Mouse (Mus musculus): ENCODE data around the gene Fcrla. TPM values are rescaled to one million over a fixed set of nuclear protein-coding genes. Genes with fewer than 3 reads are reported as not detected.
A peak's percentile ranks its signal among the peaks of the same experiment; 100 is the strongest.

The Fcrla gene
- polyA plus RNA-seq, 3 experiments from 2014 or later = 1.2 to 2.1 TPM; not detected in 1

DNA sequence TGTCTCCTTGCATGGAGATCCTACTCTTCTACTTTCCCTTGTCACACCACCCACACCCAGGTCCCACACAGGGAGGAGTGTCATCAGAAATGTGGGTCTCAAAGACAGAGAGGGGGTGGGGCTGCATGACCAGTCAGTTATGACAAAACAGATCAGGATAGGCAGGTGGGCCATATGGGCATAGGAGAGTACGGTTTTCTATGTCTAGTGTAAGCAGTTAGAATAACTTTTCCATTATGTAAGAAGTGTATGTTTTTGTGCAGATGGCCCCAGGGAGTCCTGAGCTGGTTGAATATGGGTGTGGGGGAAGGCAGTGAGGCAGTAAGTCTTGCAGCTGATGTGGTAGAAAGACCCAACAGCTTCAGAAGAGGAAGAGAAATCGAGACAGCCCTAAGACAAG is 1.1 kb upstream of the Fcrla start:
- ATAC-seq = no peak

DNA sequence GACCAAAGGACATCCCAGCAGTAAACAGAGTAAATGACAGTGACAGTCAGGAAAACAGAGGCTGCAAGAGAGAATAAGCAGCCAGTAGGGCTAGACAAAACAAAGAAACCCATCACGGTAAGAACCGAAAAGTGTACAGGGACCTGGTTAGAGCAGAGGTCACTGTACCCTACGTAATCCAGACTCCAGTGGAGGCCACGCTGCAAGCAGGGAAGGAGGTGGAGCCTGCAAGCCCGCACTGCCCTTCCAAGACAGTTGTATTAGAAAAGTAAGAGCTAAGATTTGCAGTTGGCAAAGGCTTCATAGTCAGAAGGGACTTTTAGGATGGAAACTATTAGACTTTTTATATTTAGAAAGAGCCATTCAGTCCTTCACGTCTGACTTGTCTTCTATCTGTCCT is 442 bp downstream of the Fcrla start:
- ATAC-seq = no peak

DNA sequence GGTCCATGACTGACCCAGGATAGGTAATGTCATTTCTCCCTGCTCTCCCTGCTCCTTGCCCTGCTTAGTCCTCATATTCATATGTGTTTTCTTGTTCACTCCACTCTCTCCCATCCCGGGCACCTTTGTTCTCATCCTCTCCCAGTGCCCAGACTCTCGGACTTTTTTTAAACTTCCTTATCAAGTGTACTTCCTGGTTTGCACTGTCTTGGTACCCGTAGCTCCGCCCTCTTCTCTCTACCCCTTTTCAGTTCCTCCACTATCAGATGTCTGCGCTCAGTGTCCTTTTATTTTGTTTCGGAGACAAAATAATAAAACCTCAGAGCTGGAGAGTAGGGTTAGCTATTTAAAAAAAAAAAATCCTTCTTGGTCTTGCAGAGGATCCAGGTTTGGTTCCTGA is 2.9 kb downstream of the Fcrla start:
- peak; percentile 48 for ATAC-seq

GRCm38 (mm10) chr1:170919308-170919707 is 8.1 kb downstream of the Fcrla start:
- no peak for ATAC-seq

DNA sequence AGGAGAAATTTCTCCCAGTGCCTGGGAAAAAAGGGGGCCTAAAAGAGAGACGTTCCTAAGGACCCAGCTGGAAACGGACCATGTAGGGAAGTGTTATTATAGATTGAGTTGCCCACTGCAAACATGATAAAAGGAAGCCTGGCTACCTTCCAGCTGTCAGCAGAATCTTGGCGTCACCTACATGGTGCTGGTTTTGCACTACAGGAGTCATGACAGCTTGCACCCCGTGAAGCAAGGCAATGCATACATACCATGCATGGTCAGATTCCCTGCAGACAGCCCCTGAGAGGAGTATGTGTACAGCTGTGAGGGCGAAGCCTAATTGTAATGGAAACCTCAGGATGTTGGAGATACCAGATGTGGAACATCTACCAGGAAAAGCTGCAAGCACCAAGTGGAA is 11.7 kb downstream of the Fcrla start:
- no peak for ATAC-seq

DNA sequence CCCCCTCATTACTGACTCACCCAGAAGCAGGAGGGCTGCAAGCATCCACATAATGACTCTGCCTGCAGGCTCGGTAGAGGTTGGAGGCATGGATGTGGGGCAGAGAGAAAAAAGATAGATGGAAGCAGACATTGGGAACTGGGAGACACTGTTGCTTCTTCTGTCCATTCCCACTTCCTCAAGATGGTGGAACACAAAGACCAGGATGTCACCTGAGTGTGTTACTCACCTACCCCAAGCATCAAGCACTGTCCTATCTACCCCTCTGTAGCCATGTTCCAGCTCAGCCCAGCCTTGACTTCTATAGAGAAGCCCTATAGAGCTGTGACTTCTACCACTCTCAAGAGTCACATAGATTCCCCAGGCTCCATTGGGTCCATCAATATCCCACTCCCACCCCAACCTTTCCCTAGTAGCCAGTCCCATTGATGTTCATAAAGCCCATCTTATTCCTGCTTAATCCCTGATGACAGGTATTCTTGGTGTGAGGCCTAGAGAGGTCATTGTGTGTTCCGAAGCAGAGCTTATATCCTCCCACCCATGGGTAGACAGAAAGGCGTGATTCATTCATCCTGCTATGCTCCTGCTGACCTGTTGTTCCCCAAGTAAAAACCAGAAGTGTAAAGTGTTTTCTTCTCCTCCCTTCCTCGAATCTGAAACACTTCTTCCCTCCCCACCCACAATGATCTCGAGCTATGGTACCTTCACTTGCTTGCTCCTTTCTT is 14.3 kb downstream of the Fcrla start, which contains the start of gene Fcrlb:
Gene Fcrlb (minus strand): TSS at position 51 of the 725 bp plus-strand sequence.
- ATAC-seq = no peak

DNA sequence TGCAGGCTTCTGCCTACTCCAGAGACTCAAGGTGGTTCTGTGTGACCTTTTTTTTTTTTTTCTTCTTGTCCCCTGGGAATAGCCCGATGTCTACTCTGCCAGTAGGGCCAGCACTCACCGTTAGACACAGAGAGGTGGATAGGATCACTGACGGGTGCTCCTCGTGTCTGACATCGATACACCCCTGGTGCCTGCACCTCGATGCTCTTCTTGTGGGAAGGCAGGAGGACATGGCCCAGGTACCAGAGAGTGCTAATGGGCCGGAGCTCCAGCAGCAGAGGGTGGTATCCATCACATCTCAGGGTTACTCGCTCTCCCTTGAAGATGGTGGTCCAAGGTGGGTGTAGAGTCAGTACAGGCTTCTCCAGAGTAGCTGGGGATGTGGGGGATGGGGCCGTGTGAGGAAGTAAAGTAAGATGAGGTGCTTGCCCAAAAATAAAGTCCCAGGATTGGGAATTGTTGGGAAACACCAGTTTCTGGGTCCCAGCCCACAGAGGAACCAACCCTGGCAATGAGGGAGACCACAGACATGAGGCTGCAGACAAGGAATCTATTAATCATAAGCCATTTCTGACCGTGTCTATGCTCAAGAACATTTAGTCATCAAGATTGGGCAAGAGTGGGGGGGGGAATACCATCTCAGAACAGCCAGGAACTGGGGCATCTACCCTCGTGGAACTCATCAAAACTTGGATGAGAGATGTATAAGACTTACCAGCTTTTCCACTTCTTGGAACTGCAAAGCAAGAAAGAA is 15.3 kb downstream of the Fcrla start:
- no peak for ATAC-seq

- ATAC-seq = no peak
Observed at GRCm38 (mm10) chr1:170908341-170908740, 19.0 kb downstream of the Fcrla start.

DNA sequence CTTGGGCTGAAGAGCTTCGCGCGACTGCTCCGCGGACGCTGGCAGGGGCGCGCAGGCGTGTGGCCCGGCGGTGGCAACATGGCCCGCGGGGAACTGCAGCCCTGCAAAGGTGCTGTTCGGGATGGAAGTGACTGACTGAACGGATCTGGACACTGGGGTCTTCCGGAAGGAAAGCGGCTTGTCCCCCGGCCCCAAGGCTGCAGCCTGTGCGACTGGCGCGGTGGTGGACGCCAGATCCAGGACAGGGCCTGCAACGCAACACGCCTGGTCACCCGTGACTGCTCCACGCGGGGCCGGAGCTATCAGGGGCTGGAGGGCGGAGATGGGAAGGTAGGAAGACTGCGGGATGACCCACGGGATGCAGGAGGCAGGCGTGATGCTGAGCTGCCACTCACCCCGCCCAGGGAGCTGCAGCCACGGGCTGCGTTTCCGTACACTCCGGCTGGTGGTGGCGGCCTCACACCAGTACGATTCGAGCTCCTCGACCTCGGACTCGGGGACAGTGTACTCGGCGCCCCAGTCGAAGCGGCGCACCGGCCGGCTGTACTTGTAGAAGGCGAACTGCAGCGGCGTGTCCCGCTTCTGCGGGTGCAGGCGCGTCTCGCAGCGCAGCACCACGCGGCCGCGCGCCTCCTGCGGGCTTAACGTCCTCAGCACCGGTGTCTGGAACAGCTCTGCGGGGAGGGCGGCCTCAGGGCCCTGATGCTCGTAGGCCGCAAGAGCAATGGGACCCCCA is 19.8 kb downstream of the Fcrla start:
- ATAC-seq = no peak

- no peak for ATAC-seq
Observed at GRCm38 (mm10) chr1:170907111-170907455, 20.3 kb downstream of the Fcrla start.

DNA sequence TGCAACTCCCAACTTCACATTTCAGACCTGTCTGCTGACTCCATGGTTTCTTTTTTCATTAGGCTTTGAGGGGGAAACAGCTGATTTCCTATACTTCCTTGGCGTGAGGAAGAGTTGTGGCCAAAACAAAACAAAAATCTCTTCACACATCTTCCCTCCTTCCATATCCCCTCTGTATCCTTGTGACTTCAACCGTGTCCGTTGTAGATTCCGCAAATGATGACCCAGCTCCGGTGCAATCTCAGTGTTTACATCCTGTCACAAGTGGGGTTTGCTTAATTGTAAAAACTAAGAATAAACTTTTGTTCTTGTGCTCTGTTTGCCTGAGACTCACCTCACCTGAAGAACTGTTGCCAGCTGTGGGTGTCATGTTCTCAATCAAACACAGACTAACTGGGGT is 23.9 kb downstream of the Fcrla start:
- no peak for ATAC-seq

GRCm38 (mm10) chr1:170901536-170902238 is 25.7 kb downstream of the Fcrla start:
- ATAC-seq = peak; percentile 67

- ATAC-seq = peak; percentile 55
Observed at GRCm38 (mm10) chr1:170900799-170901467, 26.4 kb downstream of the Fcrla start.

- ATAC-seq = no peak
Observed at GRCm38 (mm10) chr1:170898413-170899075, 28.8 kb downstream of the Fcrla start.

DNA sequence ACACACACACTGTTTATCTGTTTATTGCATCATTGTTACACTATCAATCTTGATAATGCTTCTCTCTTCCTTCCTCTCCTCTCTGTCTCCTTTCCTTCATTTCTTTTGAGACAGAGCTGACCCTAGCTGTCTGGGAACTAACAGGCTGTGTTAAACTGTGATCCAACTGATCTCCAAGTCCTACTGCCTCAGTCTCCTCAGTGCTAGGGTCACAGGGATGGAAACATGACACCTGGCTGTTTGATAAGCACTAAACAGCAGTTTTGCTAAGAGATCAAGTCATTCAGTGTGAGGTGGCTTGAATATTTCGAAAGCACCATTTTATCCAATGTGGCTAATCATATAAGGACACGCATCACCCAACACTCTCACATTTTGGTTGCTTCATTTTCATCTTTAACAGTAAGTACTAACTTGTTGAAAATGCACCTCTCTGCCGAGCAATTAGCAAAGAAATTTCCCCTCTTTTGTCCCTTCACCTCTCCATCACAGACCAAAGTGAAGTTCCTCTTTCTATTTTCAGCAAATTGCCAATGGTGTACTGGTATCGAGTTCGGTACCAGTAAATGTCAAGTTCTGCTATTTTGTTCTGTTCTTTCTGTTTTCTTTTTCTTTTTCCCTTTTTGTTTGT is 30.6 kb downstream of the Fcrla start:
- ATAC-seq = no peak

GRCm38 (mm10) chr1:170894603-170895602 is 32.5 kb downstream of the Fcrla start:
- peak; percentile 71 for ATAC-seq

DNA sequence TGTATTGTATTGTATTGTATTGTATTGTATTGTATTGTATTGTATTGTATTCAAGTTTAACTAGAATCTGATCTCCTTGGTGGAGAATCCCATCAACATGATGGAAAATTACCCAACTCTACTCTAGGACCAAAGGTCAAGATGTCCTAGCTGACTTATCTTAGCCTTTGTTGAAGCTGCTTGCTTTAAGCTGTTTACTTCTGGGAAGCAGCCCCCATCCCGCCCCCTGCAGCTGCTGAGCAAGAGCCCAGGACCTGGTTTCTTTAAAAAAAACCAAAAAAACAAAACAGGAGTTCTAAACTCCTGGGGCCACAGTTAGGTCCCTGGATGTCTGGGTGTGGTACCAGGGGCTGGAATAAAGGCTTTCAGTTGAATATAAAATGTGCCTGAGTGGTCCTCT is 35.1 kb downstream of the Fcrla start:
- ATAC-seq = no peak

DNA sequence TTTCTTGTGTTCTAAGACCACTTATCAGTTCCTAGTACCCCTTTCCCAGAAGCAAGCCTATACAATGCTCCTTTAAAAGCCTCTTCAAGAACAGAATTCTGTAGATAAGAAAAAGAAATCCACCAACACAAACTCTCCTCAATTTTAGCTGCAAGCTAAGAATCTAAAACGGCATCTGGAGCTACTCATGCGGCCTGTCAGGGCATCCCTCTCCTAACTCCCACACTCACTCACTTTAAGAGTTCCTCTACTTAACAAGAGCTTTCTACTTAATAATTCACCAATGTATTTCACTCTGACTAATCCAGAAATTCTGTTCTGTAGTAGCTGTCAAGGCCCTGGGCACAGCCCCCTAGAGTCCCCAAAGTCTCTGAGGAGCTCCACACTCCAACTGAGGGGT is 35.7 kb downstream of the Fcrla start:
- ATAC-seq = no peak

GRCm38 (mm10) chr1:170889310-170889709 is 38.1 kb downstream of the Fcrla start:
- no peak for ATAC-seq

- no peak for ATAC-seq
Observed at GRCm38 (mm10) chr1:170886044-170886458, 41.3 kb downstream of the Fcrla start.
